ENCODE assay signal across 7 mouse cellular contexts in the genomic region with DNA sequence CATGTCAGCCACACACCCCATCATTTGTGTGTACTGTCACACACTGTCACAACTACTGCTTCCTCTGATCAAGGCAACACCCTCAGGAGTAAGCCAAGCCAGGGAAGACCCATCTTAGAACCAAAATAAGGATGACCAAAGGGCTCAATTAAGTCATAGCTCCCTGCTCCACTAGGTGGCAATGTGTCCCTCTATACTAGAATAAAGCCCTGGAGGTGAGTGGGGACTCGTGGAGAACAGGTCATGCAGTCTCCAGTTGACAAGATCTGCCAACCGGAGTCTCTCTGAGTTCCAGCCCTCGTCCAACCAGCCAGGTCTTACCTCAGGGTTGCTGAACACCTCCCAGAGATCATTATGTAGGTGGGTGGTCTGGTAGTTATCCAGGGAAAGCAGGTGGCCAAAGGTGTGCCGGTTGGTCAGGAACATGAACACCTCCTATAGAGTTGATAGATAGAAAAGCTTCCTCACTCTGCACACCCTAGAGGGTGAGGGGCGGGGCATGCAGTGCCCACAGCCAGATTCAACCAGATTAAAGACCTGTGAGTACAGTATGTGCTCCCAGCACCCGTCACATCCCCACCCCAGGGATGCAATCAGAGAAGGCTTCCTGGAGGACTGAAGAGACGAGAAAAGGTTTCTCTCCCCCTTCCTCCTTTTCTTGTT. TPM values are rescaled to one million over a fixed set of nuclear protein-coding genes. Genes with fewer than 3 reads are reported as not detected.
DNase-seq lines count a peak whose midpoint lies in the region; ATAC-seq and TF ChIP-seq lines count a peak whose summit lies in the region.

No protein-coding gene starts in this region.

- DNase-seq in left cerebral cortex, adult 2 months (ENCODE audit: extremely low spot score in 1 of 2, low spot score in 2 of 2): peak; percentile 29 to 46
- DNase-seq in left cerebral cortex, adult 8-10 months (ENCODE audit: low spot score in 2 of 2): no peak
- peak; percentile 84 for DNase-seq in ZHBTc4 (ENCODE audit: low read depth, low spot score)
- peak; percentile 59 to 76 for DNase-seq in heart, postnatal 14 days
- peak; percentile 39 to 46 for DNase-seq in left cerebral cortex, postnatal 25 days (ENCODE audit: low spot score in 2 of 2)

- no peak for TF ChIP-seq POLR2A in ES-Bruce4 (IDR thresholded peaks at IDR 0.05; ENCODE audit: insufficient read depth, low read length)

- no peak overlapping the region for H3K27ac ChIP-seq in left cerebral cortex, adult 2 months
- H3K27ac ChIP-seq in ES-Bruce4 (ENCODE audit: insufficient read depth, low read length): no peak overlapping the region

- TF ChIP-seq EP300 in ES-Bruce4 (IDR thresholded peaks at IDR 0.05; ENCODE audit: insufficient read depth, low read depth, low read length): no peak

- no peak overlapping the region for H3K4me3 ChIP-seq in left cerebral cortex, adult 2 months
- H3K4me3 ChIP-seq in ES-Bruce4 (ENCODE audit: low read depth, low read length): no peak overlapping the region

- peak; percentile 36; the same call in 1 of the 2 replicates for ATAC-seq in monocyte, adult 5-6 weeks (replicated peaks; ENCODE audit: insufficient number of reproducible peaks, low FRiP score, low TSS enrichment, poor library complexity, severe bottlenecking)

- no peak overlapping the region for H3K9ac ChIP-seq in ES-Bruce4 (ENCODE audit: low read depth, poor library complexity, severe bottlenecking)

- intact Hi-C loops in left cerebral cortex, adult 2 months (cut with DNase I): no loop called here
- intact Hi-C loops in heart, postnatal 14 days (cut with DNase I): loop anchor here (2.0 kb wide), 2 partner anchors 16 to 34 kb away; no protein-coding TSS in a partner anchor
- intact Hi-C loops in left cerebral cortex, postnatal 25 days (cut with DNase I): no loop called here

- H3K27me3 ChIP-seq in ES-Bruce4 (ENCODE audit: control insufficient read depth, insufficient read depth, low read length, poor library complexity, severe bottlenecking): no peaks in the 10 kb centered on the region

- H3K36me3 ChIP-seq in ES-Bruce4 (ENCODE audit: control insufficient read depth, insufficient read depth, low read length, poor library complexity, severe bottlenecking): no peaks in the 10 kb centered on the region; the same call in 1 of the 2 replicates

- H3K4me1 ChIP-seq in ES-Bruce4 (ENCODE audit: control insufficient read depth, insufficient read depth, low read length): no peaks in the 10 kb centered on the region

- no peaks in the 10 kb centered on the region for H3K9me3 ChIP-seq in ES-Bruce4 (replicated peaks; ENCODE audit: control insufficient read depth, insufficient read depth, low read length, poor library complexity, severe bottlenecking)

- peak; percentile 68 for TF ChIP-seq CTCF in left cerebral cortex, adult 2 months (IDR thresholded peaks at IDR 0.05)
- TF ChIP-seq CTCF in ES-Bruce4 (IDR thresholded peaks at IDR 0.05; ENCODE audit: low read depth, low read length): peak; percentile 10

RNA-seq across cellular contexts. Expression of a gene that starts 14.1 kb away (rescaled TPM):
- total RNA-seq in left cerebral cortex, adult 2 months (2021): 100 to 1,000 TPM; 181 to 199 TPM
- 100 to 1,000 TPM; 181 to 227 (median 209) TPM for total RNA-seq in left cerebral cortex, adult 8-10 months (2022)
- polyA plus RNA-seq in ES-Bruce4 (2011; ENCODE audit: insufficient read depth, insufficient read length, low read depth, missing spikeins): 14.6 and 16.7 TPM in 2 replicates
- total RNA-seq in heart, postnatal 14 days (2021): 100 to 1,000 TPM; 621 to 624 TPM
- total RNA-seq in left cerebral cortex, postnatal 25 days (2021): 100 to 1,000 TPM; 187 to 193 TPM
- 12.1 to 32.5 TPM (median 24.6 TPM) in 3 replicates for total RNA-seq in monocyte, adult 5-6 weeks (2017)

RNA-seq across cellular contexts. Expression of a gene that starts 18.0 kb away (rescaled TPM):
- total RNA-seq in left cerebral cortex, adult 2 months (2021): 10 to 100 TPM; 14.2 to 14.4 TPM
- 10 to 100 TPM; 12.1 to 16.3 (median 14.1) TPM for total RNA-seq in left cerebral cortex, adult 8-10 months (2022)
- polyA plus RNA-seq in ES-Bruce4 (2011; ENCODE audit: insufficient read depth, insufficient read length, low read depth, missing spikeins): 21.7 and 26.3 TPM in 2 replicates
- 10 to 100 TPM; 90.1 to 95.0 TPM for total RNA-seq in heart, postnatal 14 days (2021)
- total RNA-seq in left cerebral cortex, postnatal 25 days (2021): 10 to 100 TPM; 17.6 to 19.9 TPM
- total RNA-seq in monocyte, adult 5-6 weeks (2017): 11.0 to 12.8 TPM (median 12.7 TPM) in 3 replicates

RNA-seq across cellular contexts. Expression of a gene that starts 22.1 kb away (rescaled TPM):
- total RNA-seq in left cerebral cortex, adult 2 months (2021): 10 to 100 TPM; 28.9 to 31.2 TPM
- total RNA-seq in left cerebral cortex, adult 8-10 months (2022): 10 to 100 TPM; 26.2 to 28.7 (median 27.5) TPM
- polyA plus RNA-seq in ES-Bruce4 (2011; ENCODE audit: insufficient read depth, insufficient read length, low read depth, missing spikeins): 23.1 and 23.3 TPM in 2 replicates
- 10 to 100 TPM; 39.6 to 43.9 TPM for total RNA-seq in heart, postnatal 14 days (2021)
- 10 to 100 TPM; 29.0 to 30.6 TPM for total RNA-seq in left cerebral cortex, postnatal 25 days (2021)
- total RNA-seq in monocyte, adult 5-6 weeks (2017): 41.3 to 61.2 TPM (median 48.2 TPM) in 3 replicates

RNA-seq across cellular contexts. Expression of a gene that starts 49.8 kb away (rescaled TPM):
- total RNA-seq in left cerebral cortex, adult 2 months (2021): 10 to 100 TPM in 1 of 2 experiments, 1 to 10 TPM in 1; 9.9 to 11.8 TPM
- 10 to 100 TPM in 2 of 4 experiments, 1 to 10 TPM in 2; 7.6 to 10.8 (median 9.9) TPM for total RNA-seq in left cerebral cortex, adult 8-10 months (2022)
- polyA plus RNA-seq in ES-Bruce4 (2011; ENCODE audit: insufficient read depth, insufficient read length, low read depth, missing spikeins): 9.2 and 12.6 TPM in 2 replicates
- 10 to 100 TPM; 15.5 to 19.7 TPM for total RNA-seq in heart, postnatal 14 days (2021)
- 1 to 10 TPM; 8.9 to 9.5 TPM for total RNA-seq in left cerebral cortex, postnatal 25 days (2021)
- total RNA-seq in monocyte, adult 5-6 weeks (2017): 7.9 to 21.2 TPM (median 15.1 TPM) in 3 replicates

RNA-seq across cellular contexts. Expression of a gene that starts 50.0 kb away (rescaled TPM):
- total RNA-seq in left cerebral cortex, adult 2 months (2021): 10 to 100 TPM; 18.6 to 20.3 TPM
- total RNA-seq in left cerebral cortex, adult 8-10 months (2022): 10 to 100 TPM; 12.8 to 22.9 (median 16.6) TPM
- polyA plus RNA-seq in ES-Bruce4 (2011; ENCODE audit: insufficient read depth, insufficient read length, low read depth, missing spikeins): 48.8 and 56.3 TPM in 2 replicates
- total RNA-seq in heart, postnatal 14 days (2021): 1 to 10 TPM; 9.1 TPM
- total RNA-seq in left cerebral cortex, postnatal 25 days (2021): 10 to 100 TPM; 16.2 to 18.3 TPM
- 26.5 to 65.0 TPM (median 45.3 TPM) in 3 replicates for total RNA-seq in monocyte, adult 5-6 weeks (2017)

Comparison
In these comparisons a context has a peak if more than half of its experiments do, and no peak if none do; other contexts are left out.
1. DNase-seq: peak in left cerebral cortex, adult 2 months (2 of 2), ZHBTc4 (single experiment), heart, postnatal 14 days (2 of 2) and left cerebral cortex, postnatal 25 days (2 of 2); none in left cerebral cortex, adult 8-10 months (0 of 2).